Mouse (Mus musculus) skeletal muscle tissue, adult 2 months (tissue): ENCODE results near the gene Mpdu1.
"Not testable (repeated sequence)": the region's sequence is repeated elsewhere in the genome, so short reads cannot be mapped to it uniquely, and the experiment has no call there.

ENCODE experiments used
- DNase-seq: peaks from one replicate; pipeline ENCODE4 v3.0.0-alpha.2; 2012; ENCODE audit warnings: low read depth, low spot score

The Mpdu1 gene

GRCm38 (mm10) chr11:69665457-69665960, 3.1 kb upstream of the Mpdu1 start:
- DNase-seq, result no peak

GRCm38 (mm10) chr11:69664841-69665240, 2.4 kb upstream of the Mpdu1 start:
- no peak for DNase-seq

GRCm38 (mm10) chr11:69663795-69664194, 1.4 kb upstream of the Mpdu1 start:
- no peak for DNase-seq

- DNase-seq, result no peak
These were observed 677 bp upstream of the Mpdu1 start for GRCm38 (mm10) chr11:69662967-69663671.

GRCm38 (mm10) chr11:69661221-69661881, 1.1 kb downstream of the Mpdu1 start:
- DNase-seq, result no peak

GRCm38 (mm10) chr11:69657462-69657881, 5.0 kb downstream of the Mpdu1 start:
- no peak for DNase-seq

GRCm38 (mm10) chr11:69656617-69657461, 5.6 kb downstream of the Mpdu1 start:
- DNase-seq, result no peak

GRCm38 (mm10) chr11:69656065-69656455, 6.4 kb downstream of the Mpdu1 start:
- no peak for DNase-seq

GRCm38 (mm10) chr11:69655264-69656064, 7.0 kb downstream of the Mpdu1 start, which contains the start of gene Sox15:
Gene Sox15, plus strand, starts transcription at chr11:69655314.
- DNase-seq, result peak; percentile 42

GRCm38 (mm10) chr11:69654760-69655159, 7.7 kb downstream of the Mpdu1 start:
- DNase-seq, result no peak

- no peak for DNase-seq
These were observed 9.0 kb downstream of the Mpdu1 start for GRCm38 (mm10) chr11:69653399-69653798.

- no peak for DNase-seq
These were observed 16.6 kb downstream of the Mpdu1 start for GRCm38 (mm10) chr11:69645860-69646259.

GRCm38 (mm10) chr11:69635471-69635870, 27.0 kb downstream of the Mpdu1 start:
- DNase-seq, result no peak

GRCm38 (mm10) chr11:69633128-69633866, 29.1 kb downstream of the Mpdu1 start:
- peak; percentile 49 for DNase-seq

- peak; percentile 100 for DNase-seq
These were observed 30.0 kb downstream of the Mpdu1 start, which contains the start of gene Fxr2 for GRCm38 (mm10) chr11:69632284-69633089. Gene Fxr2, plus strand, starts transcription at chr11:69632990.

GRCm38 (mm10) chr11:69629802-69630201, 32.6 kb downstream of the Mpdu1 start:
- DNase-seq, result no peak

- DNase-seq, result no peak
These were observed 34.2 kb downstream of the Mpdu1 start for GRCm38 (mm10) chr11:69628286-69628685.

- DNase-seq, result not testable (repeated sequence)
These were observed 38.1 kb downstream of the Mpdu1 start for GRCm38 (mm10) chr11:69624339-69624738.

- no peak for DNase-seq
These were observed 39.4 kb downstream of the Mpdu1 start for GRCm38 (mm10) chr11:69623006-69623405.
